Mouse (Mus musculus): ENCODE measurements at regions not wholly inside any gene's neighbourhood (a gene's known extent, or its start where the extent isn't known, plus 50 kb on each side); places are given as distances from the start of the nearest gene placed in this dataset.

GRCm38 (mm10) chr12:7776335-7776734 is 201.1 kb upstream of the Apob start:
- no peak for ATAC-seq (replicated peaks; ENCODE audit: poor library complexity)

- ATAC-seq (replicated peaks; ENCODE audit: poor library complexity): peak; percentile 90
Measured at GRCm38 (mm10) chr12:7777220-7778055, 200.0 kb upstream of the Apob start.

- ATAC-seq (replicated peaks; ENCODE audit: poor library complexity): peak; percentile 52
Measured at GRCm38 (mm10) chr12:7778056-7778440, 199.4 kb upstream of the Apob start.

- peak; percentile 97 for ATAC-seq (replicated peaks; ENCODE audit: poor library complexity)
Measured at GRCm38 (mm10) chr12:7816616-7817015, 160.8 kb upstream of the Apob start.

- ATAC-seq (replicated peaks; ENCODE audit: poor library complexity): no peak
Measured at GRCm38 (mm10) chr12:7820006-7820704, 157.3 kb upstream of the Apob start.

GRCm38 (mm10) chr12:7820718-7821117 is 156.7 kb upstream of the Apob start:
- no peak for ATAC-seq (replicated peaks; ENCODE audit: poor library complexity)

- no peak for ATAC-seq (replicated peaks; ENCODE audit: poor library complexity)
Measured at GRCm38 (mm10) chr12:7835731-7836130, 141.7 kb upstream of the Apob start.

GRCm38 (mm10) chr12:7853876-7854275 is 123.6 kb upstream of the Apob start:
- no peak for ATAC-seq (replicated peaks; ENCODE audit: poor library complexity)

- ATAC-seq (replicated peaks; ENCODE audit: poor library complexity): no peak
Measured at GRCm38 (mm10) chr12:7855683-7856082, 121.8 kb upstream of the Apob start.

- peak; percentile 64 for ATAC-seq (replicated peaks; ENCODE audit: poor library complexity)
Measured at GRCm38 (mm10) chr12:7859533-7859932, 117.9 kb upstream of the Apob start.

GRCm38 (mm10) chr12:7870004-7870403 is 107.4 kb upstream of the Apob start:
- no peak for ATAC-seq (replicated peaks; ENCODE audit: poor library complexity)

GRCm38 (mm10) chr12:7870473-7870872 is 107.0 kb upstream of the Apob start:
- ATAC-seq (replicated peaks; ENCODE audit: poor library complexity): no peak

GRCm38 (mm10) chr12:7875454-7875853 is 102.0 kb upstream of the Apob start:
- ATAC-seq (replicated peaks; ENCODE audit: poor library complexity): no peak

- no peak for ATAC-seq (replicated peaks; ENCODE audit: poor library complexity)
Measured at GRCm38 (mm10) chr12:7876302-7877063, 101.0 kb upstream of the Apob start.

GRCm38 (mm10) chr12:7878761-7879160 is 98.7 kb upstream of the Apob start:
- ATAC-seq (replicated peaks; ENCODE audit: poor library complexity): no peak

- no peak for ATAC-seq (replicated peaks; ENCODE audit: poor library complexity)
Measured at GRCm38 (mm10) chr12:7896156-7896555, 81.3 kb upstream of the Apob start.

GRCm38 (mm10) chr12:7905329-7905728 is 72.1 kb upstream of the Apob start:
- ATAC-seq (replicated peaks; ENCODE audit: poor library complexity): no peak

GRCm38 (mm10) chr12:7906831-7907230 is 70.6 kb upstream of the Apob start:
- no peak for ATAC-seq (replicated peaks; ENCODE audit: poor library complexity)

GRCm38 (mm10) chr12:7909746-7910360 is 67.6 kb upstream of the Apob start:
- no peak for ATAC-seq (replicated peaks; ENCODE audit: poor library complexity)

- ATAC-seq (replicated peaks; ENCODE audit: poor library complexity): no peak
Measured at GRCm38 (mm10) chr12:7910509-7910908, 66.9 kb upstream of the Apob start.

GRCm38 (mm10) chr12:7918385-7918784 is 59.1 kb upstream of the Apob start:
- ATAC-seq (replicated peaks; ENCODE audit: poor library complexity): no peak
